In genomic region chr14:15785230-15785629, GRCm38 (mm10) we compare ENCODE assay signal across 9 mouse cellular contexts.
DNase-seq lines count a peak whose midpoint lies in the region; ATAC-seq and TF ChIP-seq lines count a peak whose summit lies in the region.
"Had no signal": no experiment of that assay in that cellular context is flagged by ENCODE, and none has a peak within 500 bp of the region (broad histone marks: within the 10 kb centered on the region; RNA-seq: fewer than 3 reads in every experiment).

No protein-coding gene starts in this region.

- DNase-seq in left cerebral cortex, postnatal 14 days (ENCODE audit: low spot score in 2 of 2) = peak; percentile 3 to 17
- DNase-seq in left cerebral cortex, adult 9 months (ENCODE audit: low spot score in 2 of 2) = no peak
- no peak for DNase-seq in lung, postnatal 0 days (ENCODE audit: low spot score)
- DNase-seq in T-cell, adult 2 months (ENCODE audit: low spot score) = no peak

- no peak for TF ChIP-seq CTCF in lung, postnatal 0 days (IDR thresholded peaks at IDR 0.05)

- TF ChIP-seq EP300 in lung, postnatal 0 days (IDR thresholded peaks at IDR 0.05) = no peak

- intact Hi-C loops in left cerebral cortex, postnatal 14 days (cut with DNase I) = no loop called here

- 77% methylated on average over 1 of the region's 1 CpGs for WGBS in hindbrain, embryonic 12.5 days
- WGBS in neural tube, embryonic 15.5 days = 39% methylated on average over 1 of the region's 1 CpGs
- WGBS in lung, postnatal 0 days = 57% methylated on average over 1 of the region's 1 CpGs

- ATAC-seq in cerebellum, adult (ENCODE audit: insufficient number of reproducible peaks, low FRiP score, low TSS enrichment) = peak; percentile 90
- peak; percentile 44 for ATAC-seq in hindbrain, embryonic 12.5 days (ENCODE audit: low FRiP score)
- ATAC-seq in neural tube, embryonic 15.5 days (ENCODE audit: low FRiP score) = peak; percentile 70
- ATAC-seq in megakaryocyte-erythroid progenitor cell, adult 5-6 weeks (replicated peaks; ENCODE audit: low FRiP score, low TSS enrichment, poor library complexity, severe bottlenecking) = no peak
- ATAC-seq in lung, postnatal 0 days = no peak

- no peak overlapping the region for H3K4me2 ChIP-seq in hindbrain, embryonic 12.5 days (replicated peaks)
- H3K4me2 ChIP-seq in neural tube, embryonic 15.5 days = no peak overlapping the region
- H3K4me2 ChIP-seq in lung, postnatal 0 days (replicated peaks; ENCODE audit: low read depth, low read length) = no peak overlapping the region

- no peak overlapping the region for H3K4me3 ChIP-seq in hindbrain, embryonic 12.5 days
- no peak overlapping the region for H3K4me3 ChIP-seq in neural tube, embryonic 15.5 days (replicated peaks)
- H3K4me3 ChIP-seq in lung, postnatal 0 days (ENCODE audit: low read depth, low read length) = no peak overlapping the region
- H3K4me3 ChIP-seq: myocyte had no signal

- no peaks in the 10 kb centered on the region for H3K9me3 ChIP-seq in hindbrain, embryonic 12.5 days (replicated peaks)
- H3K9me3 ChIP-seq in neural tube, embryonic 15.5 days (replicated peaks) = no peaks in the 10 kb centered on the region
- H3K9me3 ChIP-seq in lung, postnatal 0 days (ENCODE audit: low read length) = no peaks in the 10 kb centered on the region

- peaks cover 7% of the 10 kb centered on the region; the same call in 1 of the 2 replicates for H3K4me1 ChIP-seq in hindbrain, embryonic 12.5 days
- H3K4me1 ChIP-seq in neural tube, embryonic 15.5 days = peaks cover 9% of the 10 kb centered on the region
- H3K4me1 ChIP-seq in lung, postnatal 0 days (ENCODE audit: insufficient read depth, low read depth, low read length) = no peaks in the 10 kb centered on the region

- no peaks in the 10 kb centered on the region for H3K27me3 ChIP-seq in hindbrain, embryonic 12.5 days
- no peaks in the 10 kb centered on the region for H3K27me3 ChIP-seq in neural tube, embryonic 15.5 days (replicated peaks)
- H3K27me3 ChIP-seq in lung, postnatal 0 days (replicated peaks; ENCODE audit: insufficient read depth, low read length) = no peaks in the 10 kb centered on the region

- no peak overlapping the region for H3K9ac ChIP-seq in hindbrain, embryonic 12.5 days
- no peak overlapping the region for H3K9ac ChIP-seq in neural tube, embryonic 15.5 days (replicated peaks)
- H3K9ac ChIP-seq in lung, postnatal 0 days (replicated peaks; ENCODE audit: low read depth) = no peak overlapping the region

- H3K27ac ChIP-seq in hindbrain, embryonic 12.5 days = peak overlapping the region; percentile 30; the same call in 1 of the 2 replicates
- H3K27ac ChIP-seq in neural tube, embryonic 15.5 days (replicated peaks) = 0 out of 2 replicates have a peak overlapping the region, but pooled peaks have one; percentile 54
- no peak overlapping the region for H3K27ac ChIP-seq in lung, postnatal 0 days (ENCODE audit: low read length)

- H3K36me3 ChIP-seq in hindbrain, embryonic 12.5 days = no peaks in the 10 kb centered on the region
- no peaks in the 10 kb centered on the region for H3K36me3 ChIP-seq in neural tube, embryonic 15.5 days
- H3K36me3 ChIP-seq in lung, postnatal 0 days (ENCODE audit: insufficient read depth, low read length) = no peaks in the 10 kb centered on the region

Comparison
In these comparisons a context has a peak if more than half of its experiments do, and no peak if none do; other contexts are left out.
1. DNase-seq: peak in left cerebral cortex, postnatal 14 days (2 of 2); none in left cerebral cortex, adult 9 months (0 of 2), lung, postnatal 0 days (single experiment) and T-cell, adult 2 months (single experiment).
2. ATAC-seq: peak in cerebellum, adult (single experiment), hindbrain, embryonic 12.5 days (single experiment) and neural tube, embryonic 15.5 days (single experiment); none in megakaryocyte-erythroid progenitor cell, adult 5-6 weeks (single experiment) and lung, postnatal 0 days (single experiment).